Mouse (Mus musculus) thymus, adult 18-20 months (tissue): ENCODE measurements around the gene Zglp1.
"Not testable (repeated sequence)": the region's sequence is repeated elsewhere in the genome, so short reads cannot be mapped to it uniquely, and the experiment has no call there.

Experiments
- DNase-seq, 2 experiments: peaks; one replicate each; pipeline ENCODE4 v3.0.0; 2022; ENCODE audit warnings: mixed read lengths in 2 of 2

Gene Zglp1

GRCm38 (mm10) chr9:21062928-21063327 is 4.0 kb downstream of the Zglp1 start:
- DNase-seq: no peak

- no peak for DNase-seq
These were observed 15.3 kb downstream of the Zglp1 start for GRCm38 (mm10) chr9:21051578-21051977.

GRCm38 (mm10) chr9:21045235-21045634 is 21.7 kb downstream of the Zglp1 start:
- DNase-seq: no peak

GRCm38 (mm10) chr9:21044785-21045184 is 22.1 kb downstream of the Zglp1 start:
- not testable (repeated sequence) for DNase-seq

GRCm38 (mm10) chr9:21043563-21043962 is 23.3 kb downstream of the Zglp1 start:
- no peak for DNase-seq

- DNase-seq: no peak
These were observed 25.6 kb downstream of the Zglp1 start for GRCm38 (mm10) chr9:21041308-21041707.

- no peak for DNase-seq
These were observed 27.1 kb downstream of the Zglp1 start for GRCm38 (mm10) chr9:21039779-21040178.

GRCm38 (mm10) chr9:21037481-21037891 is 29.4 kb downstream of the Zglp1 start:
- no peak for DNase-seq

GRCm38 (mm10) chr9:21036666-21037065 is 30.2 kb downstream of the Zglp1 start:
- no peak for DNase-seq

- DNase-seq: no peak
These were observed 30.7 kb downstream of the Zglp1 start for GRCm38 (mm10) chr9:21036161-21036560.

GRCm38 (mm10) chr9:21035586-21035985 is 31.3 kb downstream of the Zglp1 start:
- no peak for DNase-seq

- DNase-seq: no peak
These were observed 32.3 kb downstream of the Zglp1 start for GRCm38 (mm10) chr9:21034481-21035085.

GRCm38 (mm10) chr9:21033136-21033535 is 33.8 kb downstream of the Zglp1 start:
- DNase-seq: peak; percentile 51 to 64

GRCm38 (mm10) chr9:21032491-21032890 is 34.4 kb downstream of the Zglp1 start:
- no peak for DNase-seq

GRCm38 (mm10) chr9:21031896-21032351 is 35.0 kb downstream of the Zglp1 start, which contains the start of gene Icam5:
Gene Icam5, plus strand, starts transcription at chr9:21032073.
- DNase-seq: peak in 1 of 2 experiments; percentile 34

- peak; percentile 43 to 62 for DNase-seq
These were observed 35.5 kb downstream of the Zglp1 start for GRCm38 (mm10) chr9:21031251-21031895.

- DNase-seq: peak; percentile 75 to 88
These were observed 36.1 kb downstream of the Zglp1 start for GRCm38 (mm10) chr9:21030781-21031250.

GRCm38 (mm10) chr9:21030055-21030600 is 36.8 kb downstream of the Zglp1 start:
- DNase-seq: no peak

GRCm38 (mm10) chr9:21029291-21030054 is 37.4 kb downstream of the Zglp1 start, which contains the start of gene Icam4:
Gene Icam4, plus strand, starts transcription at chr9:21029373.
- DNase-seq: peak; percentile 58 to 67

GRCm38 (mm10) chr9:21028560-21029110 is 38.3 kb downstream of the Zglp1 start:
- DNase-seq: no peak

GRCm38 (mm10) chr9:21027774-21028290 is 39.1 kb downstream of the Zglp1 start:
- no peak for DNase-seq

GRCm38 (mm10) chr9:21026849-21027248 is 40.0 kb downstream of the Zglp1 start:
- no peak for DNase-seq
